Mouse (Mus musculus) cerebral cortex, adult 2 months (tissue): ENCODE measurements around the gene Tmtc2.

ENCODE experiments used
- WGBS: fragments of 180-500 bp; shearing (Covaris S2); methylation state at CpG from one replicate; pipeline ENCODE4 v1.1.7; 2018; 5-methylcytosine and 5-hydroxymethylcytosine counted together

Gene Tmtc2

DNA sequence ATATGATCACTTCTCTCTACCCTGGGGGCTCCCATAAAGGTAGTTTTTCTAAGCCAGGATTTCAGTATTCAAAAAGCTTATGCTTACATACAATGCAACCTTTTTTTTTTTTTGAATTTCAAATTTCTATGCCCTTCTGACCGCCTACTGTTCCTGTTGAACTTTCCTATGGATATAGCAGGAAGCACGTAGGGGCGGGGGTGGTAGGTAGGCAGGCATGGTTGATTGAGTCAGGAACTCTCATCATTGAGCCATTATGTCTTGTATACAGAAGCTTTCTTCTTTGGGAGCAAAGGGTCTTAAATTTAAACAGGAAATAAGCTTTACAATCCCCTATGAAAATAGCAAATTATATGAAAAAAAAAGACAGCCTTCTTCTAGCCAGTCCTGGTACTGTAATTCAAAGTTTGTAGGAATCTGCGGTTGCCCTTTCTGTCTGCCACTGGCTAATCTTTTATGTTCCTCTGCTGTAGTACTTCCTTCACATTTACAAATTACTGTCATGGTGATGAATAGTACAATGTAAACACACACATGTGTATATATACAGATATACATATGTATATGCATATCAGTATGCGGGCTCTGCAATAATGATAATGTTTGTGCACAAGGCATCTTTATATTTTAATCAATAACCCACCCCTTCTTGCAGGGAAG lies 405.7 kb downstream of the Tmtc2 start:
- WGBS = 87% methylated on average over 5 of the region's 5 CpGs

GRCm38 (mm10) chr10:105165291-105165690 lies 409.0 kb downstream of the Tmtc2 start:
- WGBS = 83% methylated on average over 5 of the region's 5 CpGs

DNA sequence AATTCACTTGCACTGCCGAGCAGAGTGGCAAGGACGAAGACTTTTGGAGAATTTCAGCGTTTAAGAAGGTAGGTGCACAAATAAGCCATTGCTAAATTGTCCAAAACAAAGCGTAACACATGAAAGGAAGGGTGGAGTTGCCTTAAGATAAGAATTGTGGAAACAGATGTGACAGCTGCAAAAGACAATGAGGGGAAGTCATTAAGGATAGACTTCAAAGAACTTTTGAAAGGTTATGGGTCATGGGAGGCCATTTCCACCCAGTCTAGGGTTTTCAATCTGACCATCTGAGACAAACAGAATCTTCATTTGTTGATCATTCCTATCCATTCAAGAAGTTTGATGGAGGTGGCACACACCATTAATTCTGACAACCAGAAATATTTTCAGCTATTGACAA lies 429.9 kb downstream of the Tmtc2 start:
- WGBS = 72% methylated on average over 4 of the region's 4 CpGs

DNA sequence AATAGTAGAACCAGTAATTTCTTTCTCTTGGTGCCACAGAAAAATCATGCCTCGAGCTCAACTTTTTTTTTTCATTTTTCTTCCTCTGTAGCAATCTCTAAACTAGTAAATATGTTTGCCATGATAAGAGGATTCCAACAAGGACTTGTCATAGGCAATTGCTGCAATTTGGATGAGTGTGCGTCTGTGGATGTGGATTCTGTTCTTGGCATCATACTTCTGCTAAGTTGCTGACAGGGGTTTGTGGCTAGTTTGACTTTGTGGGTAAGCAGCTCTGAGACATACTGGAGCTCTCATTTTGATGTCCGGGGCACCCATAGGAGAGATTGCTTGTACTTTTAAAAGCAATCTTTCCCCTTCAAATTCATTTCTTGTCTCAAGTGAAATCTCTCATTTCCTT lies 432.1 kb downstream of the Tmtc2 start:
- WGBS = 81% methylated on average over 3 of the region's 3 CpGs
